In the genomic region with DNA sequence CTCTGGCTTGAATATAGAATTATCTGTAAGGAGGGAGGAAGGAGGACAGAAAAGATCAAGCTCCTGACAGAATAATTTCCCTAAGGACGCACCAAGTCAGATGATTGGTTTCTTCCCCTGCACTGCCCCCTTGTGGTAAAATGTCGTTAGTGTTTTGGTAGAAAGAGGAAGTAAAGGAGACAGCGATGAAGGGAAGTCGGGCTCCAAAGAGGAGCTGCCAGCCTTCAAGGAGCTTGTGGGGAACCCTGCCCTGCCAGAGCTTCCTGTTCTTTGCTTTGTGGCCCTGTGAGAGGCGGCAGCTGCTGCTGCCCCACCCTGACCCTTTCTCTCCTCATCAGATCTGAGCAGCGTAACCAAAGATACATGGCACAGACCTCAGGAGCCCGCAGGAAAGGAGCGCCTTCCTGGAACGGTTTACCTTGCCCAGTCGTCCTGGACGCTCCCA, we compare ENCODE assay signal across 8 mouse cellular contexts. TPM values are rescaled to one million over a fixed set of nuclear protein-coding genes. Genes with fewer than 3 reads are reported as not detected.
DNase-seq lines count a peak whose midpoint lies in the region; ATAC-seq and TF ChIP-seq lines count a peak whose summit lies in the region.

No protein-coding gene starts in this region.

- ATAC-seq in heart, embryonic 15.5 days (replicated peaks; ENCODE audit: insufficient number of reproducible peaks, insufficient read depth, low FRiP score, low read depth), result peak; percentile 48
- peak; percentile 53; the same call in 1 of the 2 replicates for ATAC-seq in liver, embryonic 14.5 days (ENCODE audit: insufficient read depth)
- ATAC-seq in neural tube, embryonic 11.5 days (ENCODE audit: insufficient read depth, low FRiP score, low TSS enrichment), result peak; percentile 69; the same call in 1 of the 2 replicates
- peak; percentile 74 for ATAC-seq in stomach, postnatal 0 days (ENCODE audit: low FRiP score, low TSS enrichment)

- peaks cover 29% of the 10 kb centered on the region for H3K4me1 ChIP-seq in forebrain, embryonic 10.5 days
- H3K4me1 ChIP-seq in heart, embryonic 15.5 days (replicated peaks), result no peaks in the 10 kb centered on the region
- H3K4me1 ChIP-seq in liver, embryonic 14.5 days (replicated peaks; ENCODE audit: control insufficient read depth in 2 of 2, insufficient read depth in 2 of 2, low read length in 1 of 2), result peaks cover 0 to 7% of the 10 kb centered on the region in 2 experiments; a peak in 2 of 4 replicates
- no peaks in the 10 kb centered on the region for H3K4me1 ChIP-seq in neural tube, embryonic 11.5 days (ENCODE audit: control insufficient read depth, insufficient read depth, low read length)
- H3K4me1 ChIP-seq in stomach, postnatal 0 days (replicated peaks; ENCODE audit: control insufficient read depth, insufficient read depth), result no peaks in the 10 kb centered on the region

- no peaks in the 10 kb centered on the region for H3K27me3 ChIP-seq in forebrain, embryonic 10.5 days (ENCODE audit: poor library complexity, severe bottlenecking)
- H3K27me3 ChIP-seq in heart, embryonic 15.5 days, result no peaks in the 10 kb centered on the region; the same call in 1 of the 2 replicates
- no peaks in the 10 kb centered on the region for H3K27me3 ChIP-seq in liver, embryonic 14.5 days (ENCODE audit: control insufficient read depth, insufficient read depth, low read length)
- no peaks in the 10 kb centered on the region for H3K27me3 ChIP-seq in neural tube, embryonic 11.5 days (ENCODE audit: control insufficient read depth, insufficient read depth, low read length)
- no peaks in the 10 kb centered on the region for H3K27me3 ChIP-seq in stomach, postnatal 0 days (ENCODE audit: control insufficient read depth, insufficient read depth, low read length)

- no peaks in the 10 kb centered on the region for H3K9me3 ChIP-seq in forebrain, embryonic 10.5 days
- no peaks in the 10 kb centered on the region for H3K9me3 ChIP-seq in heart, embryonic 15.5 days (replicated peaks)
- no peaks in the 10 kb centered on the region for H3K9me3 ChIP-seq in liver, embryonic 14.5 days (ENCODE audit: control insufficient read depth, low read length)
- H3K9me3 ChIP-seq in neural tube, embryonic 11.5 days (ENCODE audit: control insufficient read depth, low read length), result no peaks in the 10 kb centered on the region
- no peaks in the 10 kb centered on the region for H3K9me3 ChIP-seq in stomach, postnatal 0 days (ENCODE audit: control insufficient read depth, low read length)

- H3K4me3 ChIP-seq in forebrain, embryonic 10.5 days, result peak overlapping the region; percentile 66
- H3K4me3 ChIP-seq in heart, embryonic 15.5 days, result peak overlapping the region; percentile 66
- H3K4me3 ChIP-seq in liver, embryonic 14.5 days (ENCODE audit: insufficient read depth in 1 of 2, low read depth in 2 of 2, low read length in 2 of 2), result peak overlapping the region; percentile 58 to 69
- H3K4me3 ChIP-seq in neural tube, embryonic 11.5 days (ENCODE audit: low read depth, low read length), result peak overlapping the region; percentile 42
- H3K4me3 ChIP-seq in stomach, postnatal 0 days (ENCODE audit: low read depth, low read length), result peak overlapping the region; percentile 63

- H3K4me2 ChIP-seq in heart, embryonic 15.5 days, result peak overlapping the region; percentile 80
- peak overlapping the region; percentile 78 for H3K4me2 ChIP-seq in liver, embryonic 14.5 days (ENCODE audit: low read depth)
- peak overlapping the region; percentile 83 for H3K4me2 ChIP-seq in neural tube, embryonic 11.5 days (ENCODE audit: low read depth)
- peak overlapping the region; percentile 92 for H3K4me2 ChIP-seq in stomach, postnatal 0 days (replicated peaks; ENCODE audit: low read depth)

- H3K27ac ChIP-seq in forebrain, embryonic 10.5 days, result peak overlapping the region; percentile 78
- 0 out of 2 replicates have a peak overlapping the region, but pooled peaks have one; percentile 5 for H3K27ac ChIP-seq in heart, embryonic 15.5 days
- no peak overlapping the region for H3K27ac ChIP-seq in liver, embryonic 14.5 days
- H3K27ac ChIP-seq in neural tube, embryonic 11.5 days (ENCODE audit: low read depth, low read length), result no peak overlapping the region
- H3K27ac ChIP-seq in stomach, postnatal 0 days (replicated peaks), result 0 out of 2 replicates have a peak overlapping the region, but pooled peaks have one; percentile 18

- peak overlapping the region; percentile 63 for H3K9ac ChIP-seq in heart, embryonic 15.5 days
- peak overlapping the region; percentile 59 for H3K9ac ChIP-seq in liver, embryonic 14.5 days (replicated peaks)
- peak overlapping the region; percentile 59 for H3K9ac ChIP-seq in neural tube, embryonic 11.5 days (ENCODE audit: low read length)
- peak overlapping the region; percentile 68 for H3K9ac ChIP-seq in stomach, postnatal 0 days (ENCODE audit: low read length)

- TF ChIP-seq CTCF in liver, embryonic 14.5 days (IDR thresholded peaks at IDR 0.05; ENCODE audit: low read depth), result peak; percentile 82
- peak; percentile 97 for TF ChIP-seq CTCF in stomach, postnatal 0 days (IDR thresholded peaks at IDR 0.05; ENCODE audit: low read depth)

- 2% methylated on average over 11 of the region's 11 CpGs for WGBS in forebrain, embryonic 10.5 days
- under 1% methylated on average over 11 of the region's 11 CpGs for WGBS in heart, embryonic 15.5 days
- under 1% methylated on average over 11 of the region's 11 CpGs for WGBS in liver, embryonic 14.5 days (ENCODE audit: insufficient replicate concordance)
- 2% methylated on average over 11 of the region's 11 CpGs for WGBS in neural tube, embryonic 11.5 days
- under 1% methylated on average over 11 of the region's 11 CpGs for WGBS in stomach, postnatal 0 days

- DNase-seq in CD8-positive naive resting alpha-beta T cell, adult 2 months (ENCODE audit: low read depth in 2 of 2, low spot score in 2 of 2), result peak; percentile 77 to 83
- DNase-seq in c-Kit-positive CD71-negative TER-119-negative erythroid progenitor cells, embryonic 14.5 days (ENCODE audit: low read depth), result peak; percentile 97
- DNase-seq in forebrain, embryonic 10.5 days (ENCODE audit: extremely low spot score, low spot score), result peak; percentile 82
- peak; percentile 72 to 88 for DNase-seq in kidney, postnatal 25 days
- peak; percentile 60 to 72 (median 68) for DNase-seq in liver, embryonic 14.5 days (ENCODE audit: low read depth in 3 of 3, low spot score in 3 of 3)
- DNase-seq in neural tube, embryonic 11.5 days (ENCODE audit: low spot score), result peak; percentile 81
- DNase-seq in stomach, postnatal 0 days (ENCODE audit: low spot score), result peak; percentile 82

- H3K36me3 ChIP-seq in forebrain, embryonic 10.5 days (replicated peaks), result no peaks in the 10 kb centered on the region
- no peaks in the 10 kb centered on the region for H3K36me3 ChIP-seq in heart, embryonic 15.5 days
- no peaks in the 10 kb centered on the region for H3K36me3 ChIP-seq in liver, embryonic 14.5 days (replicated peaks; ENCODE audit: control insufficient read depth, insufficient read depth, low read depth)
- H3K36me3 ChIP-seq in neural tube, embryonic 11.5 days (ENCODE audit: control insufficient read depth, insufficient read depth, low read length), result no peaks in the 10 kb centered on the region
- no peaks in the 10 kb centered on the region for H3K36me3 ChIP-seq in stomach, postnatal 0 days (ENCODE audit: control insufficient read depth, insufficient read depth, low read length)

- TF ChIP-seq EP300 in liver, embryonic 14.5 days (IDR thresholded peaks at IDR 0.05; ENCODE audit: low read depth), result no peak
- TF ChIP-seq EP300 in stomach, postnatal 0 days (optimal IDR thresholded peaks at IDR 0.05), result no peak

RNA-seq across cellular contexts. Expression of a gene that starts 28.4 kb away (rescaled TPM):
- polyA plus RNA-seq in forebrain, embryonic 10.5 days (2016; fragmentation: Nextera tagmentation; extraction: Ambion mirVana), result not detected in 2 replicates
- polyA plus RNA-seq in heart, embryonic 15.5 days (2015; fragmentation: Nextera tagmentation; extraction: Ambion mirVana), result not detected in 2 replicates
- not detected in 2 replicates for polyA plus RNA-seq in liver, embryonic 14.5 days (2012; rRNA removed)
- not detected in 2 replicates for polyA plus RNA-seq in liver, embryonic 14.5 days (2014; fragmentation: Nextera tagmentation; extraction: Ambion mirVana)
- polyA plus RNA-seq in neural tube, embryonic 11.5 days (2014; fragmentation: Nextera tagmentation; extraction: Ambion mirVana), result not detected in 2 replicates
- not detected in 2 replicates for polyA plus RNA-seq in stomach, postnatal 0 days (2015; fragmentation: Nextera tagmentation; extraction: Ambion mirVana)

Comparison
In these comparisons a context has a peak if more than half of its experiments do, and no peak if none do; other contexts are left out.
1. H3K27ac ChIP-seq: peak in forebrain, embryonic 10.5 days (single experiment), heart, embryonic 15.5 days (single experiment) and stomach, postnatal 0 days (single experiment); none in liver, embryonic 14.5 days (single experiment) and neural tube, embryonic 11.5 days (single experiment).
2. Peak in every context shown above with its lines, with median percentiles within 50 percentile points of each other: DNase-seq, H3K4me3 ChIP-seq, ATAC-seq, H3K4me2 ChIP-seq and H3K9ac ChIP-seq.